Comparison of ENCODE assay signal across 8 mouse cellular contexts in the genomic region with DNA sequence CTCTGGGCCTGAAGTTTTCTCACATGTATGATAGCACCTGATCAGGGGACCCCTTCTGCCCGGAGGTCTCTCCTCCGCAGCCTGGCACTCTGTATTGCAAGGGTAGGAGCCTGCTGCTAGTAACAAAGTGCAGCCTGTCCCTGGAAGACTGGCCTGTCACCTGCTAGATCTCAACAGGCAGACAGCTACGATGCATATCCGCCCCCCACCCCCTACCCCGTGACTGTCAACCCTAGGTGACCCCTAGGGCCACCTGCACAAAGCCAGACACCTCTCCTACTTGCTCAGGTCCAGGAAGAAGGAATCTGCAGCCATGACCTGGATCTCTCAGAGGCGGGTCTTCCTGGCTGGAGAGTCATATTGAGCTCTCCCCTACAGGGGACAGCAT. TPM values are rescaled to one million over a fixed set of nuclear protein-coding genes. Genes with fewer than 3 reads are reported as not detected.
DNase-seq lines count a peak whose midpoint lies in the region; ATAC-seq and TF ChIP-seq lines count a peak whose summit lies in the region.

No protein-coding gene starts in this region.

- 64% methylated on average over 6 of the region's 6 CpGs for WGBS in cerebellum, adult 2 months
- 67% methylated on average over 6 of the region's 6 CpGs for WGBS in kidney, embryonic 16.5 days
- WGBS in embryonic facial prominence, embryonic 15.5 days, result 74% methylated on average over 6 of the region's 6 CpGs
- 68% methylated on average over 6 of the region's 6 CpGs for WGBS in liver, postnatal 0 days (ENCODE audit: insufficient replicate concordance)

- DNase-seq in cerebellum, adult 9-11 months, result peak; percentile 60
- no peak for DNase-seq in cerebellum, adult 2 months
- no peak for DNase-seq in kidney, adult 11 months
- no peak for DNase-seq in liver, postnatal 0 days
- DNase-seq in urinary bladder, postnatal 25 days (ENCODE audit: low spot score), result no peak
- no peak for DNase-seq in urinary bladder, postnatal 10 days (ENCODE audit: low spot score)

- no peak for TF ChIP-seq POLR2A in cerebellum, adult 2 months (IDR thresholded peaks at IDR 0.05; ENCODE audit: borderline replicate concordance, insufficient read depth, low read length)

- peaks cover 28% of the 10 kb centered on the region for H3K4me1 ChIP-seq in cerebellum, adult 2 months (ENCODE audit: control insufficient read depth, insufficient read depth, low read length)
- H3K4me1 ChIP-seq in kidney, embryonic 16.5 days (ENCODE audit: insufficient read depth, low read length), result peaks cover 52% of the 10 kb centered on the region
- H3K4me1 ChIP-seq in embryonic facial prominence, embryonic 15.5 days, result peaks cover 41% of the 10 kb centered on the region
- peaks cover 41% of the 10 kb centered on the region for H3K4me1 ChIP-seq in liver, postnatal 0 days (ENCODE audit: insufficient read depth)

- H3K27ac ChIP-seq in cerebellum, adult 2 months (ENCODE audit: insufficient read depth, low read length), result no peak overlapping the region
- peak overlapping the region; percentile 97 for H3K27ac ChIP-seq in kidney, embryonic 16.5 days (ENCODE audit: low read length)
- peak overlapping the region; percentile 60; the same call in 1 of the 2 replicates for H3K27ac ChIP-seq in embryonic facial prominence, embryonic 15.5 days (replicated peaks)
- peak overlapping the region; percentile 89 for H3K27ac ChIP-seq in liver, postnatal 0 days (ENCODE audit: low read depth)

- no peak for ATAC-seq in kidney, embryonic 16.5 days (ENCODE audit: low FRiP score, low TSS enrichment)
- no peak for ATAC-seq in embryonic facial prominence, embryonic 15.5 days (ENCODE audit: insufficient number of reproducible peaks, low FRiP score, low TSS enrichment, low read depth)
- no peak for ATAC-seq in liver, postnatal 0 days

- TF ChIP-seq EP300 in liver, postnatal 0 days (IDR thresholded peaks at IDR 0.05; ENCODE audit: low read depth), result no peak

- H3K9me3 ChIP-seq in kidney, embryonic 16.5 days (ENCODE audit: low read length), result no peaks in the 10 kb centered on the region
- H3K9me3 ChIP-seq in embryonic facial prominence, embryonic 15.5 days (replicated peaks), result no peaks in the 10 kb centered on the region
- H3K9me3 ChIP-seq in liver, postnatal 0 days (ENCODE audit: low read length), result no peaks in the 10 kb centered on the region

- no peak for TF ChIP-seq CTCF in cerebellum, adult 2 months (IDR thresholded peaks at IDR 0.05; ENCODE audit: borderline replicate concordance, insufficient read depth, low read depth, low read length)
- TF ChIP-seq CTCF in liver, postnatal 0 days (IDR thresholded peaks at IDR 0.05; ENCODE audit: low read depth), result no peak

- H3K4me2 ChIP-seq in kidney, embryonic 16.5 days (replicated peaks; ENCODE audit: low read depth, low read length), result peak overlapping the region; percentile 56; the same call in 1 of the 2 replicates
- no peak overlapping the region for H3K4me2 ChIP-seq in embryonic facial prominence, embryonic 15.5 days (replicated peaks)
- peak overlapping the region; percentile 77; the same call in 1 of the 2 replicates for H3K4me2 ChIP-seq in liver, postnatal 0 days (ENCODE audit: low read depth, low read length)

- H3K4me3 ChIP-seq in cerebellum, adult 2 months (replicated peaks; ENCODE audit: insufficient read depth, low read depth, low read length), result no peak overlapping the region
- H3K4me3 ChIP-seq in kidney, embryonic 16.5 days (ENCODE audit: low read length), result no peak overlapping the region
- H3K4me3 ChIP-seq in embryonic facial prominence, embryonic 15.5 days (replicated peaks), result no peak overlapping the region
- no peak overlapping the region for H3K4me3 ChIP-seq in liver, postnatal 0 days (ENCODE audit: low read depth, low read length)

- H3K9ac ChIP-seq in kidney, embryonic 16.5 days (replicated peaks; ENCODE audit: low read length), result peak overlapping the region; percentile 76; the same call in 1 of the 2 replicates
- no peak overlapping the region for H3K9ac ChIP-seq in embryonic facial prominence, embryonic 15.5 days
- no peak overlapping the region for H3K9ac ChIP-seq in liver, postnatal 0 days (replicated peaks)

- H3K36me3 ChIP-seq in kidney, embryonic 16.5 days (ENCODE audit: insufficient read depth, low read length), result no peaks in the 10 kb centered on the region
- H3K36me3 ChIP-seq in embryonic facial prominence, embryonic 15.5 days, result no peaks in the 10 kb centered on the region
- H3K36me3 ChIP-seq in liver, postnatal 0 days (replicated peaks; ENCODE audit: insufficient read depth, low read length), result no peaks in the 10 kb centered on the region

- no peaks in the 10 kb centered on the region for H3K27me3 ChIP-seq in cerebellum, adult 2 months (ENCODE audit: control insufficient read depth, insufficient read depth, low read length)
- H3K27me3 ChIP-seq in kidney, embryonic 16.5 days (ENCODE audit: insufficient read depth, low read length), result no peaks in the 10 kb centered on the region
- H3K27me3 ChIP-seq in embryonic facial prominence, embryonic 15.5 days, result no peaks in the 10 kb centered on the region
- no peaks in the 10 kb centered on the region for H3K27me3 ChIP-seq in liver, postnatal 0 days (ENCODE audit: insufficient read depth, low read length)

RNA-seq across cellular contexts. Expression of a gene that starts 47.4 kb away (rescaled TPM):
- polyA plus RNA-seq in cerebellum, adult 2 months (2012; rRNA removed), result 158 and 170 TPM in 2 replicates
- polyA plus RNA-seq in kidney, embryonic 16.5 days (2015; fragmentation: Nextera tagmentation; extraction: Ambion mirVana), result 82.9 and 85.3 TPM in 2 replicates
- polyA plus RNA-seq in embryonic facial prominence, embryonic 15.5 days (2015; fragmentation: Nextera tagmentation; extraction: Ambion mirVana), result 81.4 and 81.8 TPM in 2 replicates
- polyA plus RNA-seq in liver, postnatal 0 days (2015; fragmentation: Nextera tagmentation; extraction: Ambion mirVana), result 16.9 and 17.0 TPM in 2 replicates

RNA-seq across cellular contexts. Expression of a gene that starts 56.5 kb away (rescaled TPM):
- 23.4 and 28.3 TPM in 2 replicates for polyA plus RNA-seq in cerebellum, adult 2 months (2012; rRNA removed)
- 50.6 and 52.9 TPM in 2 replicates for polyA plus RNA-seq in kidney, embryonic 16.5 days (2015; fragmentation: Nextera tagmentation; extraction: Ambion mirVana)
- polyA plus RNA-seq in embryonic facial prominence, embryonic 15.5 days (2015; fragmentation: Nextera tagmentation; extraction: Ambion mirVana), result 32.5 and 37.4 TPM in 2 replicates
- polyA plus RNA-seq in liver, postnatal 0 days (2015; fragmentation: Nextera tagmentation; extraction: Ambion mirVana), result 8.5 and 9.0 TPM in 2 replicates

RNA-seq across cellular contexts. Expression of a gene that starts 59.0 kb away (rescaled TPM):
- 4.3 and 5.0 TPM in 2 replicates for polyA plus RNA-seq in cerebellum, adult 2 months (2012; rRNA removed)
- polyA plus RNA-seq in kidney, embryonic 16.5 days (2015; fragmentation: Nextera tagmentation; extraction: Ambion mirVana), result 14.8 and 15.7 TPM in 2 replicates
- 5.9 and 7.5 TPM in 2 replicates for polyA plus RNA-seq in embryonic facial prominence, embryonic 15.5 days (2015; fragmentation: Nextera tagmentation; extraction: Ambion mirVana)
- 8.4 and 9.1 TPM in 2 replicates for polyA plus RNA-seq in liver, postnatal 0 days (2015; fragmentation: Nextera tagmentation; extraction: Ambion mirVana)
